Mouse (Mus musculus): ENCODE results near the gene Snx14.

DNA sequence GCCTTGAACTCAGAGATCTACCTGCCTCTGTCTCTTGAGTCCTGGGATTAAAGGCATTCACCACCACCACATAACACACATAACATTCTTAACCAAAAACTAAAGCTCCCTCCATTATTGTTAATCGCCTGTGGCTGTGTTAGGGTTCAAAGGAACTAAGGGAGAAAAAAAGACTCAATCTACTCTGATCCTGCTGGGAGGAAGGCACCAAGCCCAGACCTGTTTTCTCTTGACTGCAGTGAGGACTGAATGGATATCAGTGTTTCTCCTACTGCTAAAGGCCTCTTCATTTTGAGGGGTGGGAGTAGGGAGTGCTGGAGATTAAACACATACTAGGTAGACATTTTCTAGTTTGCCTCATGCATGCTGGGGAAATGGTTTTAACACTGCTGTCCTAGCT, 71.0 kb downstream of the Snx14 start:
- TF ChIP-seq EP300 (IDR thresholded peaks at IDR 0.05; ENCODE audit: insufficient read depth, low read depth, low read length): no peak
- no peak for TF ChIP-seq CTCF (IDR thresholded peaks at IDR 0.05)

Measured in heart, adult 2 months (tissue).